Mouse (Mus musculus) left cerebral cortex, adult 11 months (tissue): Measurements from ENCODE around the gene Bpifa3.
"Not testable (repeated sequence)": the region's sequence is repeated elsewhere in the genome, so short reads cannot be mapped to it uniquely, and the experiment has no call there.

Experiments used
- DNase-seq: peaks from one replicate; pipeline ENCODE4 v3.0.0; 2022; ENCODE audit warnings: low spot score

The Bpifa3 gene

DNA sequence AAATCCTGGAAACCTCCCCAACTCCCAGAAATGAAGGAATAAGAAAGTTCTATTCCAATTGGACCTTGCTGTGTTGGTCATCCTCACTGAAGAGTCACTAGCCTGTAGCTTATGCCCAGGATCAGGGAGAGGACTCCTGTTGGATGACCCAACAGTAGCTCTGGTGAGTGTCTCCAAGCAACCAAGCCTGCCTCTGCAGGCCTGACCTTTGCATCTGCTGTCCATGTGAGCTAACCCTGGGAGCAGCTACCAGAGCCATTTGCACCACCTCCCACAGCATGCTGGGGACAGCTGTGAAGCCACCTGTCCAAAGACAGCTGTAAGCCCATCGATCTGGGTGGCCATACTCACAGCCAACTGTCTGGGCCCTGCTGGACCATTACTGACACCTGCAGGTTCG is at the start of gene Bpifa3:
Gene Bpifa3 (plus strand): TSS at position 217 of the 400 bp plus-strand sequence.
- DNase-seq: no peak

GRCm38 (mm10) chr2:154097734-154098133 is 32.4 kb upstream of the Bpifa3 start:
- no peak for DNase-seq

- no peak for DNase-seq
Observed at GRCm38 (mm10) chr2:154117381-154117780, 12.8 kb upstream of the Bpifa3 start.

DNA sequence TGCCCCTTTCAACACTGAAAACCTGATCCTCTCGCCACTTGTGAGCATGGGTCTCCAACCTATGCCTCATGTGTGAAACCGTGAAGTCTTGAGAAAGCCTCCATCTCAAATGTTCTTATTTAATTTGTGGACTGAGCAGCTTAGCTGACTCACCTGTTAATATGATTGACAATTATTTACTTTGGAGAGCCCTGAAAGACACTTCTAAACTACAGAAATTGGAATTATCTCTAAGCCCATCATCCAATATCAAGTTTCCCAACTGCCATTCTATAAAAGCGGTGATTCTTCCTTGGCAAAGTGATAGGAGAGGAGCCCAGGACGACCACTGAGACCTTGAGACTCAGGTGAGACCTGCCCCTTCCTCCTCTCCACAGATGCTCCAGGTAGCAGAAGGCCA is 12.4 kb downstream of the Bpifa3 start, which contains the start of gene Bpifa1:
Gene Bpifa1 (plus strand): TSS at position 301 of the 400 bp plus-strand sequence.
- no peak for DNase-seq

GRCm38 (mm10) chr2:154143735-154144134 is 13.6 kb downstream of the Bpifa3 start:
- DNase-seq: no peak

- DNase-seq: no peak
Observed at GRCm38 (mm10) chr2:154147496-154147895, 17.4 kb downstream of the Bpifa3 start.

GRCm38 (mm10) chr2:154158433-154158832 is 28.3 kb downstream of the Bpifa3 start:
- DNase-seq: no peak

GRCm38 (mm10) chr2:154162307-154162706 is 32.2 kb downstream of the Bpifa3 start, which contains the start of gene Bpifa5:
Gene Bpifa5, plus strand, starts transcription at chr2:154162607.
- no peak for DNase-seq

DNA sequence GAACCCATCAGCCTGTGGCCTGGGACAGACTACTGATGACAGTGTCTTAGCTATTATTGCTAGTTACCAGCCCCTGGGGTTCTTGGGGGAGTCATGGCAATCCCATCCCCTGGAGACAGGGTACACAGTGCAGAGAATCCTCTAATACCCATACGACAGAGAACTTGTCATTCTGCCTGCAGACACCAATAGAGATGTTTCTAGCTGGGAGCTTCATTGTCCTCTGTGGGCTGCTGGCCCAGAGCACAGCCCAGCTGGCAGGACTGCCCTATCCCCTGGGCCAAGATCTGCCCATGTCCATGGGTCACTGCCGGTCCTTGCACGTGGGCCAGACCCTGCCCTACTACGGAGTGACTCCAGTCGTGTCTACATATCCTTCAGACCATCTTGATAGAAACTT is 33.2 kb downstream of the Bpifa3 start:
- DNase-seq: no peak

DNA sequence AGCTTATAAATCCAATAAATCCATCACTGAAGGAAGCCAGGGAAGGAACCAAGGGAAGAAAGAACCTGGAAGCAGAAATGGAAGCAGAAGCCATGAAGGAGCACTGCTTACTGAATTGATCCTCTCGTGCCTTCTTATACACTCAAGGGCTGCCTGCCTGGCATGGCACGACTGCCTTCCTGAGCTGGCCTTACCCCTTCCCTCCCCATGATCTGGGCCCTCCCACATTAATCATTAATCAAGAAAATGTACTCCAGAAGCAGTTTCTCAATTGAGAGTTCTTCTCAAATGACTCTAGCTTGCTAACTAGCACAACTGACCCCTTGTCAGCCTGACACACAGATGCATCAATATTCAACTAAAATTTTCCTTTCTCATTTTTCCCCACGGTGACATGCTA is 39.0 kb downstream of the Bpifa3 start:
- DNase-seq: no peak

GRCm38 (mm10) chr2:154171621-154172020 is 41.5 kb downstream of the Bpifa3 start:
- DNase-seq: no peak

- no peak for DNase-seq
Observed at GRCm38 (mm10) chr2:154173313-154173712, 43.2 kb downstream of the Bpifa3 start.

- not testable (repeated sequence) for DNase-seq
Observed at GRCm38 (mm10) chr2:154181900-154182299, 51.8 kb downstream of the Bpifa3 start.

- DNase-seq: not testable (repeated sequence)
Observed at GRCm38 (mm10) chr2:154183061-154183460, 52.9 kb downstream of the Bpifa3 start.

DNA sequence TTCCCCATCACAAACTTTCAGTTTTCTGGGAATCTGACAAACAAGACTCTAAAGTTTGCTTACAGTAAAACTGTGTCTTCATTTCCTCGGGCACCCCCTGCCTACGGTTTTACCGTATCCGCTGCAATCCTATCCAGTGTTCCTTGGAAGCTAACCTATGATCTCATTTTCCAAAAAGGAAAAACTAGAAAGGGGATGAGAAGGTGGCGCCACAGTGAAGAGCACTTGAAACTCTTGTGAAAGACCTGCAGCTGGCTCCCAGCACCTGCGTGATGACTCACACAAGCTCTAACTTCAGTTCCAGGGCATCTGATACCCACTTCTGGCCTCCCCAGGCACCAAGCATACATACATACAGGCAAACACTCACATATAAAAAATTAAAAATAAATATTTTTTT is 55.2 kb downstream of the Bpifa3 start:
- DNase-seq: no peak

DNA sequence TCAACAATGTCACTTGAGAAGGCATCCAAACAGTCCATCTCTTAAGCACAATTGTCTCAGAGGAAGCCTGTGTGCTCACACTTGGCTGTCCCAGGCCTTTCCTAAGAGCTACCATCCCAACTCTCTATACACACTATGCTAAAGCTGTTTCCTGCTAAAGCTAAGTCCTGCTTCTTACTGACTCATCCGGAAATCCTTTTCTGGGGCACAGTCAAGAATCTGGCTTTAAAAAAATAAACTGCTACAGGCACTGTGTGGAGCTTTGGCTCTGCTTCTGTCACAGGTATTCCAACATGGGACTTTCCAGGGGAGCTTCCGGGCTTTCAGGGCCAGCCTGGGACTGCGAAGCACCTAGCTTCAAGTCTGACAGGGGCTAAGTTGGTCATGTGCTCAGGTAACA is 55.6 kb downstream of the Bpifa3 start:
- no peak for DNase-seq

DNA sequence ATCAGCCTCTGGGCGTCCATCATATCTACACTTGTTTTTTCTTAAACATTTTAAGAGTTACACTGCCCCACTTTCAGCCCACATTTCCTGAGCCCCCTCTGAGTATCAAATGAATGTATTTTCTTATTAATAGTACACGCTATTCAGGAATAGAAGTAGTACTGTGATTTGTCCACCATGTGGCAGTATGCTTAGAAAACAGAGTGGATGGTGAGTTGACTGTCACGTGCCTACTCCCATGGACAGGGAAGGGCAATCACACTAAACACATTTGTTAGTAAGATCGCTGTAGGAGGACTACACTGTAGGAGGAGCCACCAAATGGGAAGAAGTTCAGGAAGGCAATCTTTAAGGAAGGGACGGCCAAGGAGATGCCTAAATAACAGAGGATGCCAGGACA is 57.3 kb downstream of the Bpifa3 start:
- DNase-seq: no peak
